Mouse (Mus musculus) urinary bladder, postnatal 4 days (tissue): ENCODE measurements around the gene Macrod1.
"Not testable (repeated sequence)": the region's sequence is repeated elsewhere in the genome, so short reads cannot be mapped to it uniquely, and the experiment has no call there.

Experiments used
- DNase-seq, 2 experiments: peaks; one replicate each; pipeline ENCODE4 v3.0.0; 2021 to 2022; ENCODE audit warnings: low spot score in 2 of 2

The Macrod1 gene

DNA sequence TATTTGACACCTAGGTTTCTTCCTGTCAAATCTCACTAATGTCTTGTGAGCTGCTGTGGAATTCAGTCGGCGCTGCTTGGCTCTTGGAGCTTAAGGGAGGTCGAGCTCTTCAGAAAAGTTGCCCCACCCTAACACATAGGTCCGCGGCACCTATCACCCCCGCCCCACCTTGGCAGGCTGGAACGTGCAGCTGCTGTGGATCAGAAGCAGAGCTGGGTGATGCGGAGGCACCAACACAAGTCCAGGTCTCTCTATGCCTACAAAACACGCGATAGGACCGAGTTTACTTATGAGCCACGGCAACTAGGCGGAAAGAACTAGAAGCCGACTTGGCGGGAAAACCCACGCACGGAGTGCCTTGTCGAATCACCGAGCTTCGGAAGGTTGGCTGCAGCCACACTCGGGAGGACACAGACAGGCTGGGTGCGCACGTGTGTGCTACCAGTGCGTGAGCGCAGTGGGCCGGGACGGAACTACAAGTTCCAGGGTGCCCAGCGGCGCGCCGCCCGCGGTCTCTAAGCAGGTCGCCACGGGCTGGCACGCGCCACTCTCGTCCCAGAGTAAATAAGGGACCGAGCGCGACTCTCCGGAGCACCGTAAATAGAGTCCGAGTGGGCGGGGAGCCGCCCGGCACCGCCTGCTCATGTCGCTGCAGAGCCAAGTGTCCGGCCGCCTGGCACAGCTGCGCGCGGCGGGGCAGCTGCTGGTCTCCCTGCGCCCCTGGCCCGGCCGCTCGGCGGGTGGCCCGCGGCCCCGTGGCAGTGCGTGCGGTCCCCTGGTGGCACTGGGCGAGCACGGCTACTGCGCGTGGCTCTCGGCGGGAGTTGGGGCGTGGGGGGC is at the start of gene Macrod1:
TSS of gene Macrod1 (plus strand) at position 563 of the 840 bp plus-strand sequence.
- DNase-seq = peak; percentile 67 to 73

DNA sequence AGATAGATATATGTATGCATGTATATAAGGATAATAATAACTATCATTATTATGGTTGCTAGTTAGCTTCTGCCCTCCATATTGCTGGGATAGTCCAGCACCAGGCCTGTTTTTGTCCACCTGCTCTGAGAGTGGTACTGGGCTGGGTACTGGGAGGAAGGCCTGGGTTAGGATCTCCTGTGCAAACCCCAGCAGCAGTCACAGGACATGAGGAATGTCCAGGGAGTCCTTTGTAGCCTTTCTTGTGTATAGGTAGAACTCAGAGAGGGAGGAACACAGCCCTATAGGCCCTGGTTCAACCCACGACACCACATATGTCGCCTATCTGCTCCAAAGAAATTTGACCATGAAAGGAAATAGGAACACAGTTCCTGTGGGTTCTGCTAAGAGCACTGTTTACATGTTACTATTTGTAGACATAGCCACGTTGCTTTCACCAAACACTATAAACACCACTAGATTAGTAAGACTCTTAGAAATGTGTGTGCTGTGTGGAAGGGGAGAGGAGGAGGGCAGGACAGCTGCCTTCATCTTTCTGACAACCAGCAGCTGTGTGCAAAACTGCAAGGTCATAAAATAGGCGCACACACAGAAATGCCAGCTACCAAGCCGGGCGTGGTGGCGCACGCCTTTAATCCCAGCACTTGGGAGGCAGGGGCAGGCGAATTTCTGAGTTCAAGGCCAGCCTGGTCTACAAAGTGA is 49.6 kb upstream of the Macrod1 start:
- no peak for DNase-seq

DNA sequence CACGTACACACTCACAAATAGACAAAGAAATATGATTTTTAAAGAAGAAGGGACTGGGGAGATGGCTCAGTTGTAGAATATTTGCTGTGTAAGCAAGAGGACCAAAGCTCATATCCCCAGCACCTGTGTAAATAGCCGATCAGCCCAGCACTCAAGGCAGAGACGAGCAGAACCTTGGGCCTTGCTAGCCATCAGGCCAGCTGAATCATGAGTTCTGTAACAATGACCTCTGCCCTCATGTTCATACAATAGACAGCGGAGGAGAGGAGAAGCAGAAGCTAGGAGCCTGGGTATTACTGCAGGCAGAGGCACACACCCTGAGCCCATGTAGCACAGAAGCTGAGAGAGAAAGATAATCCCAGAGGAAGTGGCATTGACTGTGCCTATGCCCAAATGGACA is 44.2 kb upstream of the Macrod1 start:
- DNase-seq = no peak

DNA sequence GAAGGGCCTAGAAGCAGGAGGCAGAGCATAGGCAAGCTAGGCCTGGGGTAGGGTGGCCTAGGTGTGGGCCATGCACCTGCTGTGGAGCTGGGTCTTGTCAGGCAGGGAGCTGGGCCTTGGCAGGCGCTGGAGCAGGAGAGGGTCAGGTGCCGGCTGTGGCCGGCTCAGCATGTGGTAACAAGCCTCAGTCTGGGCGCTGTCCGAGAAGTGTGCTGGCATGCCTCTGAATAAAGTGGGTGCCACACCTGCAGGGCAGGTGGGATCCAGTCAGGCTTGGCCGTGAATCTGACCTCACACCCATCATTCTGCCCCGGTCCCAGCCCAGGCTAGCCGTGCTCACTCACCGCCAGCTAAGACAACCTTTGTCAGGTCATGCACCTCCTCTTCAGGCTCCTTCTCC is 42.6 kb upstream of the Macrod1 start:
- no peak for DNase-seq

DNA sequence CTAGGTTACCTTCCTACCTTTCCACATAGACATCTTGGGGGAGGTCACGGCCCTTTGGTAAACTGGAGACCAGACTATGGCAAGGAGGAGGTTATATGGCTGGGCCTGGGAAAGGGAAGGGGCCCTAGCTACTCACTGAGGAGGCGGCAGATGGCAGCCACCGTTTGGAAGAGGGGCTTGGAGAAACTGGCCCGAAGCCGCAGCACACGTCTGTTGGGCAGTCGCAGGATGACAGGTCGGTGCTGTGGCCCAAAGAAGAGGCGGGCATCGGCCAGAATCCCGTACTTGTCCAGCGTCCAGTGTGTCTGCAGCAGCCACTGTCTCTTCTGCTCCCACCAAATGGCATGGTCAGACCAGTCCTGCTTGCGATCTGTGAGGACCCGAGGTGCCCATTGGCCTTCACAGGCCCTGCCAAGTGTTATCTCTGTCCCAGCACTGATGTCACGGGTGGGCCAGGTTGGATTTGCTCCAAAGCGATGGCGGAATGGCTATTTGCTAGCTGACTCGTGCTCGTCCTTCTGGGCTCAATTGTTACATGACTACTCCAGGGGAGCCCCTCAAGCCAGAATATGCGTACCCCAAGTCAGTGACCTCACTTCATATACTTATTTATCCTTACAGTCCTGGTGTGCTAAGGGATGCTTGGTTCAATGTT is 42.0 kb upstream of the Macrod1 start:
- no peak for DNase-seq

DNA sequence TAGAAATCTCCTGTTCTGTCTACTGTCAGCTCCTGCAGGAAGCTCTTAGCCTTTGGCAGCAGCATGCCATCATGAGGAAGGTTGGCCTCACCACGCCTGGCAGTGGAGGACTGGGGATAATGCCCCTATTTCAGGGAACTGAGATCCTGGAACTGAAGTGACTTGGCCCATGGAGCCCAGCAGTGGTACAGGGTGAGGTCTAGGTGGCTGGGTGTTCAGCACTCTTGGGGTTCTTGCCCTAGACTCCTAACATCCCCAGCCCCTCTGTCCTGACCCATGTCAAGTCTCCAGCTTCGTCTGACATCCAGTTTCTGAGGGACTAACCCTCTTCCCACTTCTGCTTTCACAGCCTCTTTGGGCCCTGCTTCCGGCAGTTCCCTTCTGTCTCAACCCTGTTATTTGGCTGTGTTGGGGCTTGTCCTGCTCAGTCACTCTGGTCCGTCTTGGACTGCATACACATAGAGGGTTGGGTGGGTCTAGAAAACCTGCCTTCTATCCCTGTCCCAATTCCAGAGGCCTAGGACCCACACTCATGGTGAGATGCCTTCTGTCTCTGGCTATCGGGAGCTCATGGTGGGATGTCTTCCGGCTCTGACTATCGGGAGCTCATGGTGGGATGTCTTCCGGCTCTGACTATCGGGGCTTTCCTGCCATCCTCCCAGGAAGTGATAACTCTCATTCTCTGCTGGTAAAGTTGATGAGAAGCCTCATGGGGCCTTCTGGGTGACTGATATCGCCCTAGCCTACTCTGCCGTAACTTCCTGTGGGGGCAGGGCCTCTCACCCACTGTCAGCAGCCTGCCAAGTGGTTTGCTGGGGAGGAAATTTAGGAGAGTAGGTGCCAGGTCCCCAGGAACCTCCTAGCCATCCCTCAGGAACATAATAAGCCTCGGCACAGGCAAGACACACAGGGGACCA is 38.8 kb upstream of the Macrod1 start:
- no peak for DNase-seq

DNA sequence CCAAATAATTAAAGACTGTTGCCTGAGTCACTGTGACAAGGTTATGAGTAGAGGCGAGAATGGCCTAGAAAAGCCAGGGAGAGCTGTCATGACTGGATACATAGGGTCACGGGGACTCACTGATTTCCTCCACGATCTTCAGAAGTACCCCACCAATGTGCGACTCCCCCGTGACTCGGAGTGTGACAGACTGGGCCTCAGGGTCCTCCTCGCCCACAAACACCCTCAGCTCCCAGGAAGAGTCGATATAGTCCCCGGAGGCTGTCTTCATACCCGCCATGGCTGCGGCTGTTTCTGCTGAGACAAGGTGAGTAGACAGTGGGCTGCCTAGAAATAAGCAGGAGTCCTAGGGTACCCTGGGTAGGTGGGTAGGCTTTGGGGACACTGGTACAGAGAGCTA is 38.1 kb upstream of the Macrod1 start:
- DNase-seq = no peak

DNA sequence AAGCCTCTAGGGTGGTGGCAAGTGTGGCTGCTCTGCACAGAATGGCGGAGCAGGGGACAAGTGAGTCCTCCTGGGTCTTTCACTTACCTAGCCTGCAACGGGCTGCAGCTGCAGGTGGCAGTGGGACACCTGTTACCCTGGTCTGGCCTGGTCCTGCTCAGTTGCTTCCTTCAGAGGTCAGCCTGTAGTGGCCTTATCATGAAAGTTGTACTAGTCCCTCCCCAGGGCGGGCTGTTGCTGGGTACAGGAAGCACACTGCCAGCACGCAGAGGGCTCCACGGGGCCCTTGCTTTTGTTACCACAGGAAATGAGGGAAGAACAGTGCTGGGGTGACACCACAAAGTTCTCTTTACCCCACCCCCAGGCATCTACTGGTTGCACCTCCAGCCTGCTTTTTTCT is 37.4 kb upstream of the Macrod1 start, which contains the start of gene Fermt3:
TSS of gene Fermt3 (minus strand) at position 279 of the 400 bp plus-strand sequence.
- DNase-seq = peak in 1 of 2 experiments; percentile 26

DNA sequence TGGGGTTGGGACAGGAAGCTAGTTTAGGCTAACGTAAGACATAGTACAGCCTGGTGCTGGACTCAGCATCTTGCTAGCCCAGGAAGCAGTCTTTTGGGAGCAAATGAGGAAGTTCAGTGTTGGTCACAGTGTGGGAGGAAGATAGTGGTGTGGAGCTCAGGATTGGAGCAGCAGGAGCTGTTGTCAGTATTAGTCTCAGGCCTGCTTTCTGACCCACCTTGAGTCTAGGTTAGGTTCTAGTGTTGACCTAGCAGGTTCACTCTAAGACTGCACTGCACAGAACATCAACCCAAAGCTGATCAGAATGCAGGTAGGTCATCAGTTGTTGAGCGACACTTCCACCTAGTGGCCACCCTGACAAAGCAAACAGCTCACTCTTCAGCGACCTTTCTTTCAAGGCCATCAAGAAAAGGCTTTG is 36.4 kb upstream of the Macrod1 start:
- DNase-seq = no peak

DNA sequence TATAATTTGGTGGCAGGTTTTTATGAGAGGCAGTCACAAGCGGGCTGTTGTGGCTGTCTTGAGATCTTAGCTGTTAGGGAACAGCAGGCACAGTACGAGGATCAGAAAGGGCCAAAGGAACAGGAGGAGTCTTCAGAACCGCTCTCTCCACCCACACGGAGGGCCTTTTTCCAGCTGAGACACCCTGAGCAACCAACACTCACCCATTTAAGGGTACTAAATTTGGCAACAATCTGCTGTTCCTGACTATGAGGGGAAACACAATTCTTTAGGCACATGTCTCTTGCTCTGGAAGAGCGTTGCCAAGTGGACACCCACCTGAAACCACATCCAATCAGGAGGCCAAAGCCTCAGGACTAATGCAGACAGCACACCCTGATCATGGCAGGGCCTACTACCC is 27.1 kb upstream of the Macrod1 start:
- no peak for DNase-seq

DNA sequence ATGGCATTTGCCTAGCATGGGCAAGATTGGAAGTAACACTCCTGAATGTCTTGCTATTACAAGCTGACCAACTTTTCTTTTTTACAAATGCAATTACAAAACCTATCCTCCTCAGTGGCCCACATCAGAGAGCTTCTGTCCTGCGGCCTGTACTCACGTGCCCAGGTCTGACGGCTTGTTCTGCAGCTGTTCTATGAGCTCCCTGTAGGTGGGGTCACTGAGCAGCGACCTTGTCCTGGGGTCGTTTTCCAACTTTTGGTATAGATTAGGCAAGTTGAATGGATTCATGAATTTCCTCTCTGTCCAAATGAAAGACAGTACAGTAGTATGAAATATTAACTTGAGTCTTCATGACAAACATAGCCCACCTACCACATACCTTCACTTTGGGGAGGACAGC is 22.6 kb upstream of the Macrod1 start:
- no peak for DNase-seq

DNA sequence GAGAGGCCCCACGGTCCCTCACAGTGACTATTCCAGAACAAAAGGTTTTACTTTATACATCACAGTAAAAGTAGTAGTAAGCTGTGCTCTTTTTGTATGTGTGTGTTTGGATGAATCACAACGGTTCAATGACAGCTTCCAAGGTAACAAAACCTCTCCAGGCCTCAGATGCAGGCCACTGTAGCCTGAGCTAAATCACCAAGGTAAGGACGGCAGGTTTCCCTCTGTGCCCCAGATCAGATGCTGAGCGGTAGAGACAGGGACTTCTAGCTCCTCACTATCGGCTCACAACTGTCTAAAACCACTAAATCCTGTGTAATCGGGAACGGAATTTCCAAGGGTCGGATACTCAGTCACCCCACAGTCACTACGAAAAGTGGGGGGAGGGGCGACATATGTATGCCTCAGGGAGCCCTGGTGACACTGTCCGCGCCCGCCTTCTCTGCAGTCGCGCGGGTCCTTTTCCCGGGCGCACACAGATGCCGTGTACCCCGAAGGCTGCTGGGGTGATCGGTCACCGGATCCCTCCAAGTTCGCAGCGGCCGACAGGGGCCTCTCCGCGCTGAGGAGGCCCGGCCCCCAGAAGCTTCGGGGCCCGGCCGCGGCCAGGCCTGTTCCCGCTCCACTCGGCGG is 17.4 kb upstream of the Macrod1 start:
- DNase-seq = no peak

DNA sequence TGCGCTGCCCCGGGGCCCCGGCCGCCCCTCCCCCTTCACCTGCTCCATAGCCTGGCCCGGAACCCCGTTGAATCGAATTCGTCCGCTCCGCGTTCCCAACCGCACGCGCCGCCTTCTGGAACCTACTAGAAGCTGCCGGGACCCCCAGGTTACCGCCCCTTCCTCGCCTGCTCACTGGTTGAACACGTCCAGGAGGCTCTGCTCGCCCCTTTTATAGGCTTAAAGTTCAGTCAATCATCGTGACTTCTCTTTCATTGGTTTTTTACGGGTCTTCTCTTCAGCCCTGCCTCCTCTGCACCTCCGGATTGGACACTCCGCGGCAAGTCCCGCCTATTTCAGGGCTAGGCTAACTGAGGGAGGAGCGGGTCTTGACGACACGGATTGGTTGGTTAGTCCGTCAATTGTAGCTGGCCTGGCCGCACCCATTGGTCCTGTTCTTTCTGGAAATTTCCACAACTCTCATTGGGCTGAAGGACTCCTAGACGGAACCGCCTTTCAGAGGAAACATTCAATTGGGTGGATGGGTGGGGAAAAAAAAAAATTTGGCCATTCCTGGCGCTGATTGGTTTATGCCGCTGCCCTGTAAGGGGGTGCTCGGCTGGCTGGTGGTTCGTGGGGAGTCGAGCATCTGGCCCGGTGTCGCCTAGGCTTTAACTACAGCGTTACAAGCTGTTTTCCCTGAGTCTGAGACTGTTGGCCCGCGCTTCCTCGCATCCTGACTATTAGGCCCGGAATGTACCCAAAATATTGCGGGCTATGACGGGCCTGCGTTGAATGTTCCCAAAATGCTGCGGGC is 16.6 kb upstream of the Macrod1 start, which contains the start of gene Stip1:
TSS of gene Stip1 (minus strand) at position 127 of the 796 bp plus-strand sequence.
- peak; percentile 99 for DNase-seq

DNA sequence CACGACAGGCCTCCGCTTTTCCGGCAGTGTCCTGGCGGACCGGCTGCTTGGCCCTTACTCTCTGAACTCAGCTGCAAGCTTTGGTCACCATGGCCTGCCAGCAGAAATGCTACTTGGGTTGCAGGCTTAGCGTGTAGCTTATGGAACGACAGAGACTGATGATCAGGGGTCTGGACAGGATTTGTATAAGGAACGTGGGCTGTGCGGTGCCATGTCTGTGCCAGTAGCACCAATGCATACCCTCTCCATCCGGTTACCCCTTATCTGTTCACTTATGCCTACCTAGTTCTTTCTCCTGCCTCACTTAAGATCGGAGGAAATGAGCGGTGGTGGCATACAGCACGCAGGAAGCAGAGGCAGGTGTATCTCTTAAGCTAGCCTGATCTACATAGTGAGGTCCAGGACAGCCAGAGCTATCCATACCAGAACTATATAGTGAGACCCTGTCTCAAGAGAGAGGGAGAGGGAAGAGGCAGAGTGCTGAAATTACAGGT is 15.9 kb upstream of the Macrod1 start:
- DNase-seq = no peak

DNA sequence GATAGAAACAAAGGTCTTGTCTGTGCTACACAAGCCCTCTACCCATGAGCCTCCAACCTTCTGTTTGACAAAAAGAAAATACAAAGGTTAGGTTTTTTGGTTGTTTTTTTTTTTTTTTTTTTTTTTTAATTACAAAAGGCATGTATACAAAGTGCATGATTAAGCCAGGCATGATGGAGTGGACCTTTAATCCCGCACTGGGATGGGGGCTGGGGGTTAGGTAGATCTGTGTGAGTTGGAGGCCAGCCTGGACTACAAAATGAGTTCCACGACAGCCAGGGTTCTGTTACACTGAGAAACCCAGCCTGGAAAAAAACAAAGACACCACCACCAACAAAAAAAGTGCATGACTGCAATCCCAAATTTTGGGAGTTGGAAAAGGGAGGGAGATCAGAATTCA is 15.4 kb upstream of the Macrod1 start:
- no peak for DNase-seq

DNA sequence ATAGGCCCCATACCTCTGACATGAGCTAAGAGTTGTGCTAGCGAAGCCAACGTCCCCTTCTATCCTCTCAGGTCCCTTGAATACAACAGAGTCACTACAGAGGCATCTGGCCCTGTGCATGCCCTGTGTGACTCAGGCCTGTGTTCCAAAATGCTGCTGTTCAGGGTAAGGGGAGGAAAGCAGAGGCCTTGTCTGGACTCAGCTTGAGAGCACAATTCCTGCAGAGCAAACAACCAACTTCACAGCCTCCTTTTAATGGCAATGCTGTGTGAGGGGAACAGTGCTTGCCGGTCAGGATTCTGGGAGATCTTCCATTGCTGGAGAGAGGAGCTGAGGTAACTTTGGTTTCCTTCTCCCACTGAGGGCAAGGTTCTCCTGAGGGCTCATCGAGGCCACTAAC is 12.3 kb upstream of the Macrod1 start:
- DNase-seq = no peak

DNA sequence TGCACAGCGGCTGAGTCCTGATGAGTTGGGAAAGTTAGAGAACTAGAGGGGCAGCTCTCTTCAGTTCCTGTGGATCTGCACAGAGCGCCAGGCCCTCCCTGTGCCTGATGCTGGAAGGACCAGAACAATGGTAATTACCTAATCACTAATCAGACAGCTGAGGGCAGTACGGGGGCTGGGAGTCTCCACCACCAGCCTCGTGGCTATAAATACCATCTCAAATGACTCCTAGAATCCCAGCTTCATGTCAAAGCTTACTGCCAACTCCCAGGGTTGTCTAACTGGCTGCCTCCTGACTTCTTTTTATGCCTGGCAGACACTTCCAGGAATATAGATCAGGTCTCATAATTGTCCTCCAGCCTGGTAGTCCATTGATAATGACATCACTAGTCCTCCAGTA is 11.9 kb upstream of the Macrod1 start:
- no peak for DNase-seq

DNA sequence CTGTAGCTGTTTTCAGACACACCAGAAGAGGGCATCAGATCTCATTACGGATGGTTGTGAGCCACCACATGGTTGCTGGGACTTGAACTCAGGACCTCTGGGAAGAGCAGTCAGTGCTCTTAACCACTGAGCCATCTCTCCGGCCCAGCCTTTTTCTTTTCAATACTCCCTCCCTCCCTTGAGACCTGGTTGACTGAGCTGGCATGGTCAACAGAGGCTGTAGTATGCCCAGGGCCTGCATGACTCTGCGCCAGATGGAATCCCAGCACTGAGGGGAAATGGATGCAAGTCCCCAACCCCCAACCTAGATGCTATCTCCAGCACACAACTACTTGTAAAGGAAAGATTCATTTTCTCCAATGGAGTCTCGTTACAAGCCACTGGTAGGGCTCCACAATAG is 3.2 kb upstream of the Macrod1 start:
- not testable (repeated sequence) for DNase-seq

DNA sequence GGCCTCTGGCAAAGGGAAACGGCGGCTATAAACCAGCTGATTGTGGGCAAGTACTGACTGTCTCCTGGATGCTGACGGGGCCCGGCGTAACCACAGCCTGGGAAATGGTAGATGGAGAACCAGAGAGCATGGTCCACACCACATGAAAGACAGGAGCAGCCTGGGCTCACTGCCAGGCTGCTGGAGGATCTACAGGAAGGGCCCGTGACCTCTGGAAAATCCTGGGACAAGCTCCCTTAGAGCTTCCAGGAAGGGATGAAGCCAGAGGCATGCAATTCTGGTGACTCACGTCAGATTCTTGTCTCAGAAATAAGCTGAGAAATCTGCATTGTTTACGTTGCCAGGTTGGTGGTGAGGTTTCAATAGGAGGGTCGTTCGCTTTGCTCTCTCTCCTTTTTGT is 1.8 kb upstream of the Macrod1 start:
- DNase-seq = no peak

DNA sequence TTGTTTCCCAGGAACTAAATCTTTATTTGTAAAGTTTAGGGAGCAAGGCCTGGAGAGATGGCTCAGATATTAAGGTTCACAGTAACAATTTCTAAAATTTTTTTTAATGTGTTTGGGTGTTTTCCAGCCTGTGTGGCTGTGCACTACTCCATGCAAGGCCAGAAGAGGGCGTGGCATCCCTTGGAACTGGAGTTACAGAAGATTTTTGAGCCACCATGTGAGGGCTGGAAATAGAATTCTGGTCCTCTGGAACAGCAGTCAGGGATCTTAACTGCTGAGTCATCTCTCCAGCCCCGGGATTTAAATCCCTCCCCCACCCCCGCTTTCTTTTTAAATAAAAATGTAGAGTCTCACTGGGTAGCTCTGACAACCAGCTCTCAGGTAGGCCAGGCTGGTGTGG is 1.4 kb upstream of the Macrod1 start:
- DNase-seq = no peak
